Mouse (Mus musculus) 416B (cell line): Measurements from ENCODE around the gene Nt5dc3.
A peak's percentile ranks its signal among the peaks of the same experiment; 100 is the strongest.

Experiments
- DNase-seq: peaks from one replicate; pipeline ENCODE4 v3.0.0; 2011; ENCODE audit warnings: low read depth

Gene Nt5dc3

DNA sequence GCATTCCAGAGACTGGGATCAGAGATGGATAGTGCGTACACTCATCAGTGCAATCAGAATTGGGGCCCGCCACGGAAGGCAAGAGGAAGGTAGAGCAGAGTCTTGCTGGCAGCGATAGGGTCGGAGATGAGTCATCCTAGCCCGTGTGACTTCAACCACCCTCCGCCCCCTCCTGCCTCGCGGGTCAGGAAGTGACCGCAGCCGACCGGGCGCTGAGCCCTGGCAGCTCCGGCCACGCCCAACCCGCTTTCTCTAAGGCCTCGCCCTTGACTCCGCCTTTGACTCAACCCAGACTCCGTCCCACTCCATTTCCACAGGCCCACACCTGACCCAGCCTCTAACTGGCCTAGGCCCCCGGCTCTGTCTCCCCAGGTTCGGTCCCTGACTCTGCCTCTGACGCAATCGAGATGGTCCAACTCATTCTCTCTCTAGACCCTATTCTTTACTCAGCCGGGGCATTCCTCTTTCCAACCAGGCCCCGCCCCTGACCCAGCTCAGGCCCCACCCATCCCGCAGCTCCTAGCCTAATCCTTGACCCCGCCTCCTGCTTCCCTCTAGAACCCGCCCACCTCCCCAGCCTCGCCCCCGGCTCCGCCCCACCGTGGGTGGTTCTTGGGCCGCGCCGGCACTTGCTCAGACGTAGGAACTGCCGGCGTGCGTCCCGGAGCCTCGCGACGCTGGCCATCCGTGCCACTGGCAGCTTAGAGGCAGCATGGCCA lies at the start of gene Nt5dc3:
Nt5dc3 (plus strand) TSS at position 608 of the 719 bp plus-strand sequence.
- peak; percentile 99 for DNase-seq

DNA sequence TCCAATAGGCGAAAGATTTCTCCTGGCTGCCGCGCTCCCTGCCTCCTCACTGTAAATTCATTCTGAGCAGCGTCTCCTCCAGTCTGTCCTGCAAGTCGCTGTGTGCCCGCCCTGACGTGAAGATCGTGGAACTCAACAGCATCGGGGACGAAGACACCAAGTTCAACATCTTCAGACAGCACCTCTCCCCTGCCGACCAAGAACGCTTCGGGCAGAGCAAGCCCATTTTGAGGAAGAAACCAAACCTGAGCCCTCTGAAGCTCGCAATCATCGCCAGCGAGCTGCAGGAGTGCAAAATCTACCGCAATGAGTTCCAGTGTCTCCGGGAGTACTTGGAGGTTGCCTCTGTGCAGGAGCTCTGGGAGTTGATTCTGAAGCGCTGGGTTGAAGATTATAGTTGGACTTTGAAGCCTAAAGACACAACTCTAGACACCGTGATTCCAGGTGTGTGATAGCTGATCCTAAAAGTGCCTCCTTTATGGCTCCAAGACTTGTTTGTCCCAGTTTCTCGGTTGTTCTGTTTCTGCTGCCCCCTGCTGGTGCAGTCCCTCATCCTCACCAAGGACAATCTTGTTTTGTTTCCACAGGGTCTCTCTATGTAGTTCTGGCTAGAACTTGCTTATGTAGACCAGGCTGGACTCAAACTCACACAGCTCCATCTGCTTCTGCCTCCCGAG lies 47.8 kb upstream of the Nt5dc3 start:
- DNase-seq, result peak; percentile 78

DNA sequence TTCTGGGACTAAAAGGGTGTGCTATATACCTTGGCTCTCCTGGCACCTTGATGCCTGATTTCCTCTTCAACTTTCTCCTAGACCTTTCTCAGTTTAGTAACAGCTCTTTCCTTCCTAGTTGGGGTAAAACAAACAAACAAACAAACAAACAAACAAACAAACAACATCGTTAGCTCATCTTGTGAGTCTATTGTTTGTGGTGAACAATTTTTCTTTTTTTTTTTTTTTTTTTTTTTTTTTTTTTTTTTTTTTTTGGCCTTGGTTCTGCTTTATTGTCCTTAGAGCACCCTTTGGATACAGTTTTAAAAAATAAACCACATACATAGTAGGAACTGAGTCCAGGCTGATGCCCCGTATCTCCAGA lies 47.3 kb upstream of the Nt5dc3 start:
- no peak for DNase-seq

DNA sequence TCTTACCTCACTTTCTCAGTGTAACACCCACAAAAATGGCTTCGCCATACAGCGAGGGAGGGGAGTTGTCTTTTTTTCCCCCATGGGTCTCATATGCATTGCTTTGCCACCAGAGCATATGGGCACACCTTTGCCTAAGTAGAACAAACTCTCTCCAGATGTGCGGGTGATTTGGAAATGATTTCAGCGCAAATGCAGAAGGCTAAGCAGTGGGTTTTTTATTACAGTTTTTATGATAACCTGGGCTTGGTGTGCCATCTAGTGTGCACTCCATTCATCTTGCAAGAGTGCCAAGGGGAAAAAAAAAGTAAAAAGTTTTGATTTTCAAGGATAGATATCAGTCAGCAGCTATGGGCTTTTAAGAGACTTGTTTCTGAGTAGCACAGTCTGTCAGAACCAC lies 43.8 kb upstream of the Nt5dc3 start:
- peak; percentile 14 for DNase-seq

DNA sequence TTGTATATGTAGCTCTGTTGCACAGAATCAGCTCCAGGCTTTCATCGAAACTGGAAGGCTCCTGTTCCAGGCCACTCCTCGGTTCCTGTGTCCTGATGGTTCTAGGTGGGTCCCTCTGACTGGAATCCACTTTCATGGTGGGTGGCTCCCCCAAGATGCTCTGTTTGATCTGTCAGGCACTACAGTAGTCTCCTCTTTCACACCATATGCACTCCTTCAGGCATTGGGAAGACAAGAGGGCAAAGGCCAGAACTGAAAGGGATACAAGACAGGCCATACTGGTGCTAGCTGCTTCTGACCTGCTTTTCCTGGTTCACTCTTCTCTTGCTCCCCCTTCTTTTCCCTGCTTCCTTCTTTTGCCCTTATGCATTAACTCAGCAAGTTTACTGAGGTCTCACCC lies 35.9 kb upstream of the Nt5dc3 start:
- no peak for DNase-seq

DNA sequence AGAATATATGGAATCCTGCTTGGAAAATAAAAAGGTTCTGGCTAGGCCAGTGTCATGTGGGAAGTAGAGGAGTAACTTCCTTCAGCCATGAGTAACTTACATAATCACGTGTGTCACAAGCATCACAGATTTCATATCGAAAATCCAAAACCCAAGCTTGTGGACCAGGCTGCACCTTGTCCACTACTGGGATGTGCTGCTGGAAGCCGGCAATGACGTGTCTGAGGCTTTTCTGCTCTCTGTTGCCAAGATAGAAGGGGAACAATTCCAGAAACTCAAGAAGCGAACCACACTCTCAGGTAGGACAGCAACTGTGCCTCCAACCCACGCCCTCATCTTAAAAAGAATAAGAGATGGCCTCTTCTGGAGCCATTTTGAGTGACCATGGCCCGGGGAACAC lies 34.5 kb upstream of the Nt5dc3 start:
- DNase-seq, result no peak

DNA sequence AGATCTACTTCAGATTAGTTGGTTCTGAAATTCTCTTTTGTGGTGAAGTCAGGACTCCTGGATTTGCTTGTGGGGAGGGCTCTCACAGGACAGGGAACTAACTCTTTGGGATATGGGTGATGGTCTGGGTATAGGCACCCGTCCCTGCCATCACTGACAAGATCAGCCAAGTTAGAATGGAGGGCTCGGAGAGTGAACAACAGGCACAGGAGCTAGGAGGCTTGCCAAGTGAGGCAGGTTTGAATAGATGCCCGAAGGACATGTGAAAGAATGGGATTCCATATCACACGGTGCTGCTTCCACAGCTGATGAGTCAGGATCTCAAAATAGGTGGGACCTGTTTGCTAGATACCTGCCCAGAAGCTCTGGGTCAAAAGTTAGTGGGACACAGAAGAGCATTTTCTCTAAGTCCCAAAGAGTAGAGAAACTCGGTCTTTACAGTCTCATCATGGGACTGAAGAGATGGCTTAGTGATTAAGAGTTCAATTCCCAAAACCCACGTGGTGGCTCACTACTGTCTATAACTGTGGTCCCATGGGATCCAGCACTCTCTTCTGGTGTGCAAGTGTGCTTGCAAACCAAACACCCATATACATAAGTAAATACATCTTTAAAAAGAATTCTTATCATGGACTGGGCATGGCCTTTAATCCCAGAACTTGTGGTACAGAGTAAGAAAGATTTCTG lies 22.8 kb upstream of the Nt5dc3 start:
- no peak for DNase-seq

DNA sequence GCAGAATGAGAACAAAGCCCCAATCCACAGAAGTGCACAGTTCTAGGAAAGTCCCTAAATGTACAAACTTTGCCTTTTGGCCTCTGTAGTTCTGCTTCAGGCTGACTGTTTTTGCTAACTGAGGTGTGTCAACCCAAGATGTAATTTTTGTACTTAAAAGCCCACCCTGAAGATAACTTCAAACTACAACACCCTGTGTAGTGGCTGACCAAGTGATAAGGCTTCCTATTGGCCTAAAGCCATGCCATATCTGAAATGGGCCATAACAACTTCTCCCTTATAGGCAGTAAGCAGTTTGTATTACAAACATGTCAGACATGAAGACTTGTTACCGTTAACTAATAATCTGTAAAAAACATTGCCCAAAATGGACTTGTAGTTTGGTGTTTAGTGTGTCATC lies 21.1 kb upstream of the Nt5dc3 start:
- no peak for DNase-seq

DNA sequence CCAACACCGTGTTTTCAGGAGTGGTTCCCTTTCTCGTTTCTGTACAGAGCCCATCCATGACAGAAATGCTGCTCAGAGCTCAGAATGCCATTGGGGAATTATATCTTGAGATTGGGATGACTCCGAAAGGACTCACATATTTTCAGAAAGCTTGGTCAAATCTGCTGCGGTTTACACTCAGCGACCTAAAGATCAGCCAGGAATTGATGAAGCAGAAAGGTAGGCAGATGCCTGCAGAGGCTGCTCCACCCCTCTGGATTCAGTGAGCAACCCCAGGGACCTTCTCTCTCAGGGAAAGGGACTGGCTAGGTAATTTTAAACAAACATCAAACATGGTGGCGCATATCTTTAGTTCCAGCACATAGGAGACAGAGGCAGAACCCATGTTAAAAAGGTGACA lies 20.6 kb upstream of the Nt5dc3 start:
- DNase-seq, result no peak

DNA sequence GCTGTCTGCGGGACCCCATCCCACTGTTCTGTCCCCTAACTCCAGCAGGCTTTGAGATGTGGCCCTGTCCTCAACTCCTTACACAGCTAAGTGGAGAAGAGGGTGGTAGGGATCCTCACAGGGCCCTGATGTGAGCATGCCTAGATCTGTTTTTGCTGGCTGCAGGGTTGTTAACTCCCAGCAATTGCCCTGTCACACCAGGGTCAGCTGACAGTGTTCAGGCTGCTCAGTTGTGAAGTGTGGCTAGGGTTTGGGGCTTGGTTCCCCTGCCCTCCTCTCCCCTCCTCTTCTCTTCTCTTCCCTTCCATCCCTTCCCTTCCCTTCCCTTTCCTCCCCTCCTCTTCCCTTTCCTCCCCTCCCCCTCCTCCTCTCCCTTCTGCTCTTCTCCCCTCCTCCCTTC lies 17.6 kb upstream of the Nt5dc3 start:
- no peak for DNase-seq

DNA sequence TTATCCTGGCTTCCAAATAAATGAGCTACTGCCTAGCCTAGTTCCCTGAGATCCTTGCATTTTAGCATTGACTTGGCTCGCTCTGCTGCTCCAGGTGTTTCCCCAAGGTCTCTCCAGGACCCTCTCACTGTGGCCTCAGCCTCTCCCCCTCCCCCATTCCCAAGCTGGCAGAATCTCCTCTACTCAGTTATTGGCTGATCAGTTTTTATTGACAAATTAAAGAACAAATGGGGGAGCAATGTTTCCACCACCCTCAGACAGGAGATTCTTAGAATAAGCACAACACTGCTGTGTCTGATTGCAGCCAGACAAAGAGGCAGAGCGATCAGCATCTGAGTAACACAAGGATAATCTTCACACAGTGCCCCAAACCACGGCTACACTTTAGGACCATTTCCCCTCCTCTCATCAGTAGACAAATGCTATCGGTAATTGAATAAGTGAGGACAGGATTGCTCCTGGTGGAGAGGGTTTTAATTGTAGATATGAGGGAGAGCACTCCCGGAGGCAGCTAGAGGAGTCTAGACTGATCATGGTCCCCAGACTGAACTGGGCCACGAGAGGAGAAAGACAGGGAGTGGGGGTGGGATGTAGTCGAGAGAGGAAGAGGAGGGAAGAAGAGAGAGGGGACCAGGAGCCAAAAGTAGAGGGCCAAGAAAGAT lies 17.0 kb upstream of the Nt5dc3 start:
- DNase-seq, result no peak

DNA sequence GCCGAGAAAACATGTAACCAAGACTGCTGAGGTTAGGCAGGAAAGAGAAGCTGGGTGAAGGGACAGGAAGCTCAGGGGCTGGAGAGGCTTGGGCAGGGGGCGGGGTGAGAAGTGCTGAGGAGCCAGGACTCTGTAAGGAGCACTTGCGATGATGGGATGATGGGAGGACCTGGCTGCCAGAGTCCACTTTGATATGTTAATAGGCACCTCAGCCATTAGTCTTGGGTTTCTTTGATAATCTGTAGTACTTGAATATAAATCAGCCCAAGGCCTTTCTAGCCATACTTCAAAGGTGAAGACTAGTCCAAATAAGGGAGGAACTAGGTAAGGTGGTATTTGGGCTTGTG lies 16.4 kb upstream of the Nt5dc3 start:
- DNase-seq, result no peak

DNA sequence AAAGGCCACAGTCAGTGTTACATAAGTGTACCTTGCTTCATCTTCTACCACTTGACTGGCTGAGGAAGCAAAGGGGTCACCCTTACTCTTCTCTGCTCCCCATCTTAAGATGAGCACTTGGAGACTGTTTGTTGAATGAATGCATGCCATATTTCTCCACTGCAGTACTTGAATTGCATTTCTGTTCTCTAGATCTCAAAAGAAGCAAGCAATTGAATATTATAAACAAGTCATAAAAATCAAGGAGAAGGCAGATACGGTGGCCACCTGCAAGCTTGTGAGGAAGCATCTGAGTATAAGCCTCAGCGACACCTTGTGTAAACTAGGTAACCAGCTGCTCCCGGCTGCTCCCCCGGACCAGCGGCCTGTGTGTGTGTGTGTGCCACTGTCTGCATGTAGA lies 15.1 kb upstream of the Nt5dc3 start, which contains the start of gene Gm49358:
Gm49358 (plus strand) TSS at position 301 of the 400 bp plus-strand sequence.
- no peak for DNase-seq

DNA sequence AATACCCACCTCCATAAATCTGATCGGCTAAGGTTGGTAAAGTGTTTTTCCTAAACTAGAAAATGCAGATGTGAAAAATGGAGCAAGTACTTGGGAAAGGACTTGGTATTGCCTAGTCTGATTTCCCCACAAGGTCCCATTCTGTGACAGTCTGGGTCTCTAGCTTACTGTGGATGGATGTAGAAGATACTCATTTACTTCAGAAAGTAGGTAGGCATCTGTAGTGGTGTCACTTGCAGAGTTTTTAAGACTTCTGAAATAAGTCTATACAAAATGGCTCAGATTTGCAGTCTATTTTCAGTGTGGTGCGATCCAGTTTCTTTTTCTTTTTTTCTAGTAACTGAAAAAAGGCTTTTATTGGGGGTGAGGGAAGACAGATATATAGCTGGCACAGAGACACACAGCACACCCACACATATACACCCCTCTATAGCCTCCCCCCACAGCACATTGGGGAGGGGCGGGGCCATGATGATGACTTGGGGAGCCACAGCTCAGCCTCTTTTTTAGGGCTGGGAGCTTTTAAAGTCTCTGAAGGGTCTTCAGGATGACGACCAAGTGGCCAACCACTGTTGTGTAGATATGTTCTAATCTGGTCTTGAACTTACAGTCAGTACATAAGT lies 13.3 kb upstream of the Nt5dc3 start:
- DNase-seq, result no peak

DNA sequence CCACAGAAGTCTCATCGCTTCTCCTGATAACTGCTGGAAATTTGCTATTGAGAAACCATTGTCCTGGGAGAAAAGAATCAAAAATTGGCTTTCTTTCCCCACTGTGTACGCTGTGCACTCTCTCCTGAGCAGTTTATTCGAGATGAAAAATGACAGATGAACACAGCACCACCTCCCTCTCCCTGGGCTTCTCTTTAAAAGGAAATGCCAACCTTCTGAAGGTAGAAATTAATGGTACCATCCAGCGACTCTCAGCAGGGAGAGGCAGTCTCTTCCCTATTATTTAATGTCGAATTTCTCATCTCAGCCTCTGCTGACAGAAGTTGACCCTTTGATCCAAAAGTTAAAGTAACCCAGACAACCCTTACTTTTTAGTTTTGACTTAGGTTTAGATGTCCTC lies 9.6 kb upstream of the Nt5dc3 start:
- DNase-seq, result no peak

DNA sequence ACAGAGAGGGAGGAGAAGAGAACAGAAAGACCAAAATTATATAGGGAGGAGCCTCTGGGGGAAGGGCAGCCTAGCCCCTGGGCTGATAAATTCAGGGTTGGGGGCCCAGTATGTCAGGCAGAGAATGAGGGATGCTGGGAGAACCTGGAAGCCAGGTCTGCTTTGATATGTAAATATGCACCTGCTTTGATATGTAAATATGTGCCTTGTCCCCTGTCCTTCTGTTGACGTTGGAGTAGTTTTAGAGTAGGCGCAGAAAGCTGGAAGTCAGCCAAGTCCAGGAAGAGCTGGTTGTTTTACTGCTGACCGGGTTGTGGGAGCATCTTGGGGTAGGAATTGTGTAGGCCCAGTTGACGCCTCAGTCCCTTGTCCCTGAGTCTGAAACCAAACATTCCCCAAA lies 9.0 kb upstream of the Nt5dc3 start:
- DNase-seq, result no peak

DNA sequence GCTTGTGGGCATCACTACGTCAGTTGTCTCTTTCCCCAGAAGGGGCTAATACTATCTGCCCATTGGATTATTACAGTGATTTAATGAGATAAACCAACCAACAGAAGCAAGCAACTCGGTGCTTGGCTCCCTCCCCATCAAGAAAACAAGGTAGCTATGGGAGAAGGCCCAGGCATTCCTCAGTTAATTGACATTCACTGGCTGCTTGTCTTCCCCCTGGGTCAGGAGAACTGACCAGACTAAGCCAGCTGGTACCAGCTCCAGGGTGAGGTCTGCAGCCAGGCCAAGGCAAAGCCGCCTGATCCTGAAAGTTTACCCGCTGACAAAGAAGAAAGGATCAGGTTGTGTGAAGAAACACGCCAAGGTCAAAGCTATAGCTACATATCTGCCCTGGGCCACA lies 7.1 kb upstream of the Nt5dc3 start:
- no peak for DNase-seq

DNA sequence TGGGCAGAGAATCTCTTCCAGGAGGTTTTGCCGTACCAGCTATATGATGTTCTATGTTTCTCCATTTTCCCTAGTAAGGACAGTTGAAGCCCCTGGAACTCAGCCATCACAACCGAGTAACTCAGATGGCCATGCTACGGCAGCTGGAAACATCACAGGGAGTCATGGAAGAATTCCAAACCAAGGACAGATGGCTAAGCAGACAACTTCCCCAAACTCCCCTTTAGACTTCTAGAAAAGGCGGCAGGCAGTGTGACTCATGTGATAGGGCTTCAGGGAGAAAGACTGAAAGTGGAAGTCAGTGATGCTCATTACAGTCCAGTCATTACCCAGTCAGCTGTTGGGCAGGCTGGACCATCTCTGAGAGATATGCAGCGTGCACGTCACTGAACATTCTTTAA lies 6.6 kb upstream of the Nt5dc3 start:
- DNase-seq, result peak; percentile 81

DNA sequence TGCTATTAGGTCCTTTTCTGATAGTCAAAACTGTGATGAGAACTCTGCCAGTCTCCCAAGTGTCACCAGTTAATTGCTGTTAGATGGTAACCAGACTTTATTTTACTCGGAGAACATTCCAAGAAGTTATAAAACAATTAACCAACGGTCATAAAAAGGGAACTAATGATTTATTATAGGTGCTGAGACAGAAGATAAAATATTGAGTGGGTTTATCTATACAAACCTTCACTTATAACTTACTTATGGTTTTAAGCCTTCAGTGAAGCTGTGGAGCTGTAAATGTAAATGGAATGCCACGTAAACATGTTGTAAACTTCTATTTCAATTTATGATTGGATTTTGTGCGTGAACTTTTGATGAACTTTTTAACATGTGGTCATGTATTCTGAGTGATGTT lies 5.4 kb upstream of the Nt5dc3 start:
- no peak for DNase-seq

DNA sequence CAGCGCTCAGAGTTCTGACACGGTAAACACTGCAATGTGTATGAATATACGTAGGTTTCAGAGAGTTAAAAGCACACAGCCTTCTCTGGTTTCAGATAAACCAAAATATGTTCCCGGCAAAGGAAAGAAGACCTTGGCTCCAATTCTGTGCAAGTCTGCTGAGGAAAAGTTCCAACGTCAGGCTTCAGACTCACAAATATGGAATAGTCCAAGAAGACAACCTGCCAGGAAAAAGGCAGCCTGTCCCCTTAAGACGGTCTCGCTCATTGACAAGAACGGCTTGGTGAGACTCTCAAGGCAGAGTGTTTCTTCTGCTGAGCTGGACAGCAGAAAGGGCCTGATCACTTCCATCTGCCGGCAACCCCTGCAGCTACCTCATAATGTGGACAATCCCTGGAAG lies 2.5 kb upstream of the Nt5dc3 start:
- DNase-seq, result no peak

DNA sequence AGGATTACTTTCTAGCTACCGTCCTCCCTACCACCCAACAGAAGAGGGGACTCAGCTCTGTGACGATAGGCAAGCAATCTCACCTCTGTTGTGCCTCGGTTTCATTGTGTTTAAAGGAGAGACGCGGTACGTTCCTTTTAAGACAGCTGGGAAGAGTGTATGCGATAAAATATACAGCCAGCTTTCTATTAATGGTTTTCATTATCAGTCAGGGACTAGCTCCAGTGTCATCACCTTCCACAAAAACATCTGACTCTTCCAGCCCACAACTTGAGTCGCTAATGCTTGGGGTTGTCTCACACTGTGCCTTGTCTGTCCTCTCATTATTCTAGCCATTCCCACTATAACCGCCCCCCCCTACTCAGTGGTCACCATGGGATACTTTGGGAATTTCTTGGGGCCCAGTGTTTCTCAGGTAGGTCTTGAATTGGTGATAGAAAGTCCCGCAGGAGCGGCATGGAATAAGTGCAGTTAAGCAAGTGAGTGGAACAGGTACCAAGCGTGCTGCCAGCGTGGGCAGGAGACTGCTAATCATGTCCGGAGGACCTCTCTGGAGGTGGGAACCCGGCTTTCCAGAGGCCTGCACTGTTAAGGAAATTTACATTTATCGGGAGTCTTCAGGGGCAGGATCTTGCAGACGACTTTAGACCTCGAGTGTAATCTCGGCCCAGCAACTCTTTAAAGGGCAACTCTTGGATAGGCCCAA lies 1.0 kb upstream of the Nt5dc3 start:
- no peak for DNase-seq
